Mouse (Mus musculus): Measurements from ENCODE around the gene Cops9. TPM values are rescaled to one million over a fixed set of nuclear protein-coding genes. Genes with fewer than 3 reads are reported as not detected.

Gene Cops9
- polyA plus RNA-seq (2012; rRNA removed), result 242 and 368 TPM in 2 replicates

DNA sequence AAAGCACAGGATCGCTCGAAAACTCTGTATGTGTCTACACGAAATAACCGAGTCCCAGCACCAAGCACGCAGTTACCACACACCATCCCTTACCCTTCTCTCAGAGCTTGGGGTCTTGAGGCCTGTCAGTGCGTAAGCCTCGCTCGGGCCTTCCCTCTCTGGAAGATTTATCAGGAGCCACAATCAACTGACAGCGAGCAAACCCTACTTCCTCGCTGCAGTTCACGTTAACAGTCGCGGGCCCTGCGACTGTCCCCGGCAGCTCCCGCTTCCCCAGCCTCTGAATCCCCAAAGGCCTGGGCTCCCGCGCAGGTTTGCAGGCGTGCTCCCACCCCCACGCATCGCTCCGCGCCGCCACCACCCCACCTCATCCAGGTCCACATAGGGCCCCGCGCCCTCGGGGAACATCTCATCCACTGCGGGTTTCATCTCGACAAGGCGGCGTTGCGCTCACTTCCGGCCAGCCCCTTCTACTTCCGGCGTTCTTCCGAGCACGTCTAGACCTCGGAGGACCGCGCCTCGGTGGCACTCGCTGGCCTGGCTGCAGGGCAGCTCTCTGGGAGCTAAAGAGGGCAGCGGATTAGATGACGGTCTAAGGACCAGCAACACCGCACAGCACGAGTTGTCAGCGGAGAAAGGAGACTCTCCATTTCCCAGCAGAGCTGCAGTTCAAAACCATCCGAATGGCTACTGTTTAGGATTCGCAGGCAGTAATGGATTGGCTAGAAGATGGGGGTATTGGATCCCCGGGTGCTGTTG lies at the start of gene Cops9:
Gene Cops9 (minus strand): TSS at position 472 of the 759 bp plus-strand sequence.

DNA sequence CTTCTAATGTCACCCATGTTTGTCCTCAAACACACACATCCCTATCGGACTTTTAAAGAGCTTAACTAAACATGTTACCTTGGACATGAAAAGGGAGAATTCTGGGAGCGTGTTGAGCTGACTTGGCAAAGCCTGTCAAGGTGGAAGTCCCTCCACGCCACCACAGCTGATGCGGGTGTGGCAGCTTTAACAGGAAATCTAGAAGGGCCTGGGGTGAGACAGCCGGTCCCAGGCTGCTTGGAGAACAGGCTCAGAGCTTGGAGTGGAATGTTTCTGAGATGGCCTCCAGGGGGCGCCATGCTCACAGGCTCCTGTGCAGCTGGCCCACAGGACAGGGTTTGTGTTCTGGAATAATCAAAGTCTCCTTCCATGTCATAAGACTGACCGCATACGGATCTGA lies 6.9 kb upstream of the Cops9 start, which contains the start of gene Otos:
Gene Otos (minus strand): TSS at position 169 of the 400 bp plus-strand sequence.

DNA sequence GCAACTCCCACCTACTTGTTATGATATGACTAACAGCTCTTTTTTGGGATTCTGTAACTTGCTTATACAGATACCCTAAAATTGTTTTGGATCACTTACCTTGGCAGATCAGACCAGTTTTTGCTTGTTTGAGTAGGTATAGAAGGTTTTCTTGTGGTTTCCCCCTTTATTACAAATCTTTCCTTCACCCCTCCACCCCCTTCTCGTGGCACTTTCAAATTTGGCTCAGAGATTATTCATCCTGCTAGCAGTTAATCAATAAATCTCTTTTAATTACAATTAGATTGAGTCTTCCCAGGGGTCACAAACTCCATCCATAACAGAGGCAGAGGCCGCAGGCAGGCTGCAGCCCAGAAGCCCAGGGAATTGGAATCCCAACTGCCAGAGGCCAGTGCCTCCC lies 24.3 kb downstream of the Cops9 start, which contains the start of gene Olfr12:
Gene Olfr12 (plus strand): TSS at position 301 of the 400 bp plus-strand sequence.

DNA sequence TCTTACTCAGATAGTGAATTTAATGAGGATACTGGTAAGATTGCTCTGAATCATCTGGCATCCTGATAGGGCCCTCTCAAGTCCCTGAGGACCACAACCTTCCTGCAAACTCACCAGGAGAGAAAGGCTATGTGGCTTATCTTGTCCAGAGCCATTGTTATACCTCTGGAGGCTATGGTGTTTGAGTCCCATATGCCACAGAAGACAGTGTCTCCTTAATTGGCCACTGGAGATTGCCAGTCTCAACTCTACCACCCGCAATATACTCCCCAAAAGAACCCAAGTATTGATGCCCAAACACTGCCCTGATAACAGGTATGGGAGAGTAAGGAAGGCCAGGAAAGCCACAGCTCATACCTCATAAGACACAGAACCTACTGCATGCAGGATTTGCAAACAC lies 36.3 kb downstream of the Cops9 start, which contains the start of gene Olfr1410:
Gene Olfr1410 (plus strand): TSS at position 301 of the 400 bp plus-strand sequence.

DNA sequence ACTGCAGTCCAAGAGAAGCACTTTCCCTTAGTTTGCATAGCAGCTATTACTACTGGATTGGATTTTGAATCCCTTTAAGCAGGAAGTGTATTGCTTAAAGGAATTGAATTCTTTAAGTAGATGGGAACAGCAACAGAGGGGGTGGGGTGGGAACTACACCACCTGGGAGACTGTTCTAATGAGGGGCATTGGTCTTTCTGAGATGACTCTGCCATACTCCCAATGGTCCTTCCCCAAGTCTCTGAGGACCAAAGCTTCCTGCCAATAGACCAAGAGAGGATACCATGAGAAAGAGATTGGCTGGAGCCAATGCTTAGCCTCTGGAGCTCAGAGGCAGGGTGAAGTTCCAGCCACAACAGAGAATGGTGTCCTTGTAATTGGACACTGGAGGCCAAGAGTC lies 47.7 kb downstream of the Cops9 start, which contains the start of gene Olfr1411:
Gene Olfr1411 (plus strand): TSS at position 301 of the 400 bp plus-strand sequence.

Other genes starting within 250 kb of the Cops9 start
- 92.3 and 187 TPM in 2 replicates for gene Ndufa10, start 168.1 kb downstream of the Cops9 start, polyA plus RNA-seq (2012; rRNA removed)
- not detected in 2 replicates for gene Olfr1416, start 156.9 kb downstream of the Cops9 start, polyA plus RNA-seq (2012; rRNA removed)
- not detected in 2 replicates for gene Olfr1415, start 145.9 kb downstream of the Cops9 start, polyA plus RNA-seq (2012; rRNA removed)
- gene Olfr1414, start 123.3 kb downstream of the Cops9 start, polyA plus RNA-seq (2012; rRNA removed), result not detected in 2 replicates
- not detected in 2 replicates for gene Olfr1413, start 70.7 kb downstream of the Cops9 start, polyA plus RNA-seq (2012; rRNA removed)
- not detected in 2 replicates for gene Olfr1412, start 56.2 kb downstream of the Cops9 start, polyA plus RNA-seq (2012; rRNA removed)
- not detected in 2 replicates for gene Olfr1411, start 47.6 kb downstream of the Cops9 start, polyA plus RNA-seq (2012; rRNA removed)
- not detected in 2 replicates for gene Olfr1410, start 36.2 kb downstream of the Cops9 start, polyA plus RNA-seq (2012; rRNA removed)
- 0.08 and 0.09 TPM in 2 replicates for gene Olfr12, start 24.2 kb downstream of the Cops9 start, polyA plus RNA-seq (2012; rRNA removed)
- 0.11 and 0.12 TPM in 2 replicates for gene Otos, start 6.9 kb upstream of the Cops9 start, polyA plus RNA-seq (2012; rRNA removed)
- gene Gpc1, start 189.7 kb upstream of the Cops9 start, polyA plus RNA-seq (2012; rRNA removed), result 72.2 and 79.8 TPM in 2 replicates

Data from central nervous system, embryonic 11.5 days (tissue).